Mouse (Mus musculus) erythroblast, embryonic 14.5 days (primary cell): Measurements from ENCODE around the gene Trim29.

Experiments used
- GATA1 ChIP-seq: IDR thresholded peaks from 2 replicates; pipeline ENCODE4 v1.6.1; 2012; ENCODE audit warnings: low read length, inconsistent platforms, mixed read lengths
- TAL1 ChIP-seq: IDR thresholded peaks from 3 replicates; pipeline ENCODE4 v1.6.1; 2012; ENCODE audit warnings: low read length, inconsistent platforms, mixed read lengths

GRCm38 (mm10) chr9:43302989-43303388 lies 7.7 kb upstream of the Trim29 start:
- TF ChIP-seq TAL1 (no peak), GATA1 (no peak)
